Mouse (Mus musculus): ENCODE measurements at regions not wholly inside any gene's neighbourhood (a gene's known extent, or its start where the extent isn't known, plus 50 kb on each side); places are given as distances from the start of the nearest gene placed in this dataset.

- in situ Hi-C loops (cut with MboI; ENCODE audit: low sequenced_read_pairs in 2 of 2, unreplicated experiment in 2 of 2) = no loop called here
Observed at GRCm38 (mm10) chr4:4335216-4335615, 257.9 kb upstream of the Sdr16c6 start.

GRCm38 (mm10) chr4:4333472-4334123, 256.3 kb upstream of the Sdr16c6 start:
- DNase-seq (ENCODE audit: low read depth, low spot score) = no peak
- H3K9ac ChIP-seq (ENCODE audit: insufficient read depth, low read depth, low read length, poor library complexity, severe bottlenecking) = no peak overlapping the region
- in situ Hi-C loops (cut with MboI; ENCODE audit: low sequenced_read_pairs in 2 of 2, unreplicated experiment in 2 of 2) = no loop called here

More at GRCm38 (mm10) chr4:4335216-4335615, 257.9 kb upstream of the Sdr16c6 start:
- no peaks in the 10 kb centered on the region for H3K4me1 ChIP-seq (ENCODE audit: control insufficient read depth in 2 of 2, insufficient read depth in 2 of 2, low read length in 2 of 2, poor library complexity in 1 of 2)
- TF ChIP-seq MAFK (IDR thresholded peaks at IDR 0.05; ENCODE audit: insufficient read depth, low read depth, low read length) (no peak), ZNF384 (IDR thresholded peaks at IDR 0.05; ENCODE audit: low read depth, low read length) (no peak), CHD2 (IDR thresholded peaks at IDR 0.05; ENCODE audit: low read depth, low read length) (no peak), HCFC1 (IDR thresholded peaks at IDR 0.05; ENCODE audit: borderline replicate concordance, insufficient read depth, low read length) (no peak), ZC3H11A (IDR thresholded peaks at IDR 0.05; ENCODE audit: borderline replicate concordance, low read depth, low read length) (no peak)
- no peak for DNase-seq (ENCODE audit: low read depth, low spot score)
- H3K27ac ChIP-seq (ENCODE audit: insufficient read depth, low read depth, low read length, poor library complexity, severe bottlenecking) = no peak overlapping the region
- no peak overlapping the region for H3K9ac ChIP-seq (ENCODE audit: insufficient read depth, low read depth, low read length, poor library complexity, severe bottlenecking)
- H3K9me3 ChIP-seq (ENCODE audit: control insufficient read depth, insufficient read depth, low read depth, low read length) = no peaks in the 10 kb centered on the region
- H3K36me3 ChIP-seq (ENCODE audit: control insufficient read depth, insufficient read depth, low read length, poor library complexity, severe bottlenecking) = no peaks in the 10 kb centered on the region
- H3K4me3 ChIP-seq (ENCODE audit: insufficient read depth in 1 of 2, low read depth in 1 of 2, low read length in 2 of 2, poor library complexity in 1 of 2, severe bottlenecking in 1 of 2) = no peak overlapping the region

DNA sequence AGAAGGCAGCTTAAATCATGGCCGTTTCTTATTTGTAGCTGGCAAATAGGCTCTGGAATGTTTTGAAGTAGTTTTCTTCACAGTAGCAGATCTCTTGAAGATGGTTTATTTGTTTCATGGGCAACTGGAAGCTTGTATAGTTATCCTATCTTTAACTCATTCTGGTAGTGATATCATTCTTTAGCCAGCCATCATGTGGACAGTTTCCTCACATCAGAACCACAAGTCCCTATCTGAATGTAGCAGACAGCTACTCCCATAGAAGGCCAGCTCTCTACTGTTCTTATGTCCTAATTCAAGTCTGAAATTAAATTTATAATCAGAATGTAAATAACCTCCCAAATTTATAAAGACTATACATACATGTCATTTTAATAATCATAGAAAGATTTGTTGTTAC, 253.8 kb upstream of the Sdr16c6 start:
- DNase-seq (ENCODE audit: low read depth, low spot score) = no peak
- H3K4me3 ChIP-seq (ENCODE audit: insufficient read depth in 1 of 2, low read depth in 1 of 2, low read length in 2 of 2, poor library complexity in 1 of 2, severe bottlenecking in 1 of 2) = no peak overlapping the region
- TF ChIP-seq ZC3H11A (IDR thresholded peaks at IDR 0.05; ENCODE audit: borderline replicate concordance, low read depth, low read length) (no peak), ZNF384 (IDR thresholded peaks at IDR 0.05; ENCODE audit: low read depth, low read length) (no peak), MAFK (IDR thresholded peaks at IDR 0.05; ENCODE audit: insufficient read depth, low read depth, low read length) (no peak), CHD2 (IDR thresholded peaks at IDR 0.05; ENCODE audit: low read depth, low read length) (no peak), HCFC1 (IDR thresholded peaks at IDR 0.05; ENCODE audit: borderline replicate concordance, insufficient read depth, low read length) (no peak)
- no peak overlapping the region for H3K27ac ChIP-seq (ENCODE audit: insufficient read depth, low read depth, low read length, poor library complexity, severe bottlenecking)
- in situ Hi-C loops (cut with MboI; ENCODE audit: low sequenced_read_pairs in 2 of 2, unreplicated experiment in 2 of 2) = no loop called here
- H3K4me1 ChIP-seq (ENCODE audit: control insufficient read depth in 2 of 2, insufficient read depth in 2 of 2, low read length in 2 of 2, poor library complexity in 1 of 2) = no peaks in the 10 kb centered on the region
- no peaks in the 10 kb centered on the region for H3K36me3 ChIP-seq (ENCODE audit: control insufficient read depth, insufficient read depth, low read length, poor library complexity, severe bottlenecking)
- H3K9me3 ChIP-seq (ENCODE audit: control insufficient read depth, insufficient read depth, low read depth, low read length) = no peaks in the 10 kb centered on the region
- no peak overlapping the region for H3K9ac ChIP-seq (ENCODE audit: insufficient read depth, low read depth, low read length, poor library complexity, severe bottlenecking)

More at GRCm38 (mm10) chr4:4333472-4334123, 256.3 kb upstream of the Sdr16c6 start:
- no peak for TF ChIP-seq HCFC1 (IDR thresholded peaks at IDR 0.05; ENCODE audit: borderline replicate concordance, insufficient read depth, low read length)
- TF ChIP-seq CHD2 (IDR thresholded peaks at IDR 0.05; ENCODE audit: low read depth, low read length) = no peak
- TF ChIP-seq MAFK (IDR thresholded peaks at IDR 0.05; ENCODE audit: insufficient read depth, low read depth, low read length) = no peak
- TF ChIP-seq ZNF384 (IDR thresholded peaks at IDR 0.05; ENCODE audit: low read depth, low read length) = no peak
- TF ChIP-seq ZC3H11A (IDR thresholded peaks at IDR 0.05; ENCODE audit: borderline replicate concordance, low read depth, low read length) = no peak
- no peaks in the 10 kb centered on the region for H3K36me3 ChIP-seq (ENCODE audit: control insufficient read depth, insufficient read depth, low read length, poor library complexity, severe bottlenecking)
- H3K4me1 ChIP-seq (ENCODE audit: control insufficient read depth in 2 of 2, insufficient read depth in 2 of 2, low read length in 2 of 2, poor library complexity in 1 of 2) = no peaks in the 10 kb centered on the region
- no peaks in the 10 kb centered on the region for H3K9me3 ChIP-seq (ENCODE audit: control insufficient read depth, insufficient read depth, low read depth, low read length)
- H3K4me3 ChIP-seq (ENCODE audit: insufficient read depth in 1 of 2, low read depth in 1 of 2, low read length in 2 of 2, poor library complexity in 1 of 2, severe bottlenecking in 1 of 2) = no peak overlapping the region
- H3K27ac ChIP-seq (ENCODE audit: insufficient read depth, low read depth, low read length, poor library complexity, severe bottlenecking) = no peak overlapping the region

GRCm38 (mm10) chr4:4315651-4316411, 238.5 kb upstream of the Sdr16c6 start:
- H3K4me3 ChIP-seq (ENCODE audit: insufficient read depth in 1 of 2, low read depth in 1 of 2, low read length in 2 of 2, poor library complexity in 1 of 2, severe bottlenecking in 1 of 2) = no peak overlapping the region
- H3K36me3 ChIP-seq (ENCODE audit: control insufficient read depth, insufficient read depth, low read length, poor library complexity, severe bottlenecking) = no peaks in the 10 kb centered on the region
- H3K9me3 ChIP-seq (ENCODE audit: control insufficient read depth, insufficient read depth, low read depth, low read length) = no peaks in the 10 kb centered on the region
- in situ Hi-C loops (cut with MboI; ENCODE audit: low sequenced_read_pairs in 2 of 2, unreplicated experiment in 2 of 2) = no loop called here
- H3K9ac ChIP-seq (ENCODE audit: insufficient read depth, low read depth, low read length, poor library complexity, severe bottlenecking) = no peak overlapping the region
- no peaks in the 10 kb centered on the region for H3K4me1 ChIP-seq (ENCODE audit: control insufficient read depth in 2 of 2, insufficient read depth in 2 of 2, low read length in 2 of 2, poor library complexity in 1 of 2)
- no peak overlapping the region for H3K27ac ChIP-seq (ENCODE audit: insufficient read depth, low read depth, low read length, poor library complexity, severe bottlenecking)
- no peak for DNase-seq (ENCODE audit: low read depth, low spot score)
- no peak for TF ChIP-seq CHD2 (IDR thresholded peaks at IDR 0.05; ENCODE audit: low read depth, low read length)
- TF ChIP-seq MAFK (IDR thresholded peaks at IDR 0.05; ENCODE audit: insufficient read depth, low read depth, low read length) = no peak
- no peak for TF ChIP-seq ZC3H11A (IDR thresholded peaks at IDR 0.05; ENCODE audit: borderline replicate concordance, low read depth, low read length)
- no peak for TF ChIP-seq ZNF384 (IDR thresholded peaks at IDR 0.05; ENCODE audit: low read depth, low read length)
- TF ChIP-seq HCFC1 (IDR thresholded peaks at IDR 0.05; ENCODE audit: borderline replicate concordance, insufficient read depth, low read length) = no peak

Measured in ES-E14 (cell line).